Mouse (Mus musculus) left cerebral cortex, postnatal 25 days (tissue): ENCODE measurements around the gene Myrf. TPM values are rescaled to one million over a fixed set of nuclear protein-coding genes. Genes with fewer than 3 reads are reported as not detected.
"Not testable (repeated sequence)": the region's sequence is repeated elsewhere in the genome, so short reads cannot be mapped to it uniquely, and the experiment has no call there.

Source experiments
- DNase-seq, 2 experiments: peaks; one replicate each; pipeline ENCODE4 v3.0.0; 2022; ENCODE audit warnings: low spot score in 2 of 2, mixed read lengths in 1 of 2
- intact Hi-C: fragments of 180-260 bp; cut with DNase I; formaldehyde crosslinking; loops from one replicate; pipeline ENCODE4 v1.15.1; 2025
- microRNA-seq, 2 experiments: library from miRNA; unstranded; fragments of <30 nt; microRNA quantifications; one replicate each; pipeline ENCODE4 v1.2.0; 2022
- total RNA-seq, 2 experiments: library from RNA; stranded (reverse); gene quantifications; 2 replicates each; pipeline ENCODE4 v1.2.3; 2021

The Myrf gene
- total RNA-seq, 2 experiments from 2014 or later, result 12.2 to 16.1 TPM

- intact Hi-C loops, result no loop called here
- no peak for DNase-seq
These were observed 73.4 kb downstream of the Myrf start for GRCm38 (mm10) chr19:10167112-10167511.

- intact Hi-C loops, DNase-seq: not testable (repeated sequence)
These were observed 74.6 kb downstream of the Myrf start for GRCm38 (mm10) chr19:10165928-10166327.

- no peak for DNase-seq
- intact Hi-C loops, result no loop called here
These were observed 76.7 kb downstream of the Myrf start for GRCm38 (mm10) chr19:10163896-10164295.

Small RNA genes lying within 50 kb of the gene (microRNA-seq; reads per million reads assigned to microRNA genes)
- gene Mir6993, result 0.25 to 1.0 reads per million in 2 experiments

Other genes with a start within 250 kb of the Myrf start
- under 1 TPM; 0.78 to 0.83 TPM for gene Best1, start 239.1 kb downstream of the Myrf start, total RNA-seq
- 1 to 10 TPM; 9.4 to 9.5 TPM for gene Rab3il1, start 239.1 kb downstream of the Myrf start, total RNA-seq
- gene Fads3, start 199.2 kb downstream of the Myrf start, total RNA-seq, result 10 to 100 TPM; 31.1 to 31.5 TPM
- gene Fads2, start 139.0 kb downstream of the Myrf start, total RNA-seq, result 100 to 1,000 TPM; 141 to 145 TPM
- gene Fads1, start 57.9 kb downstream of the Myrf start, total RNA-seq, result 100 to 1,000 TPM; 180 to 188 TPM
- gene Tmem258, start 36.7 kb downstream of the Myrf start, total RNA-seq, result 10 to 100 TPM; 70.0 to 76.0 TPM
- gene Fen1, start 36.6 kb downstream of the Myrf start, total RNA-seq, result 1 to 10 TPM; 8.9 to 9.9 TPM
- gene Dagla, start 64.1 kb upstream of the Myrf start, total RNA-seq, result 10 to 100 TPM; 90.4 to 91.2 TPM
- gene Syt7, start 148.3 kb upstream of the Myrf start, total RNA-seq, result 100 to 1,000 TPM; 309 to 332 TPM
- 10 to 100 TPM in 1 of 2 experiments, 1 to 10 TPM in 1; 4.8 to 30.6 TPM for gene Lrrc10b, start 216.7 kb upstream of the Myrf start, total RNA-seq
- 1 to 10 TPM in 1 of 2 experiments, under 1 TPM in 1; 0.80 to 1.1 TPM for gene Ppp1r32, start 242.2 kb upstream of the Myrf start, total RNA-seq